Mouse (Mus musculus): ENCODE results near the gene Capzb. TPM values are rescaled to one million over a fixed set of nuclear protein-coding genes. Genes with fewer than 3 reads are reported as not detected.
A peak's percentile ranks its signal among the peaks of the same experiment; 100 is the strongest.

Gene Capzb
- polyA plus RNA-seq, 1 experiment from 2014 or later: 153 TPM

GRCm38 (mm10) chr4:139179731-139180625 lies 12.7 kb upstream of the Capzb start:
- Histone ChIP-seq H3K9me3 (replicated peaks) (no peaks in the 10 kb centered on the region), H3K36me3 (replicated peaks) (no peaks in the 10 kb centered on the region), H3K27ac (replicated peaks) (no peak overlapping the region), H3K4me2 (peak overlapping the region; percentile 13; the same call in 1 of the 2 replicates), H3K9ac (no peak overlapping the region), H3K4me1 (replicated peaks) (peaks cover 14% of the 10 kb centered on the region), H3K4me3 (replicated peaks) (no peak overlapping the region), H3K27me3 (no peaks in the 10 kb centered on the region)
- ATAC-seq (ENCODE audit: insufficient read depth): peak; percentile 83
- WGBS (ENCODE audit: insufficient replicate concordance): 36% methylated on average over 17 of the region's 17 CpGs

- Histone ChIP-seq H3K4me3 (replicated peaks) (no peak overlapping the region), H3K27ac (replicated peaks) (no peak overlapping the region), H3K36me3 (replicated peaks) (no peaks in the 10 kb centered on the region), H3K9ac (no peak overlapping the region), H3K9me3 (replicated peaks) (no peaks in the 10 kb centered on the region), H3K4me1 (replicated peaks) (peaks cover 14% of the 10 kb centered on the region), H3K4me2 (no peak overlapping the region), H3K27me3 (no peaks in the 10 kb centered on the region)
- no peak for ATAC-seq (ENCODE audit: insufficient read depth)
These were observed 10.2 kb upstream of the Capzb start for GRCm38 (mm10) chr4:139182511-139182910.

DNA sequence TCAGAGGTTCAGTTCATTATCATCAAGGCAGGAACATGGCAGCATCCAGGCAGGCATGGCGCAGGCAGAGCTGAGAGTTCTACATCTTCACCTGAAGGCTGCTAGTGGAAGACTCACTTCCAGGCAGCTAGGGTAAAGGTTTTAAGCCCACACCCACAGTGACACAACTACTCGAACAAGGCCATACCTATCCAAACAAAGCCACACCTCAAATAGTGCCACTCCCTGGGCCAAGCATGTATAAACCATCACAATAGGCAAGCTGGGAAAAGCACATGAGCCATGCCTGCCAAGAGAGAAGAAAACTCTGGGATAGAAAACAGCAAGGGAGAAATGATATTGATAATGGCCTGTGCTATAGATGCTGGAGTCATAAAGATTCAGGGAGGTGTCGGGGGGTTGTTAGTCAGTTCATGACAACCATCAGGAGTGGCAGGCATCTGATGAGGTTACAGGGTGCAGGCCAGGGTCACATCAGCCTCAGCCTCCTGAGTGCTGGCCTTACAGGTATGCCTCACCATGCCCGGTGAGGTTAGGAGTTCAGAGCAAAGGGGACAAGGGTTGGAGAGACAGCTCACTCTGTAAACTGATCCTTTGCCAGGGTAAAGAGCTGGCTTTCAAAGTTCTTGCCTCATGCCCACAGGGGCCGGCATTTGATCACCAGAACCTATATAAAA lies 6.8 kb upstream of the Capzb start:
- H3K9me3 ChIP-seq (replicated peaks): no peaks in the 10 kb centered on the region
- H3K36me3 ChIP-seq (replicated peaks): no peaks in the 10 kb centered on the region
- H3K27ac ChIP-seq (replicated peaks): no peak overlapping the region
- H3K27me3 ChIP-seq: no peaks in the 10 kb centered on the region
- no peak overlapping the region for H3K9ac ChIP-seq
- no peak for ATAC-seq (ENCODE audit: insufficient read depth)
- no peak overlapping the region for H3K4me2 ChIP-seq
- WGBS (ENCODE audit: insufficient replicate concordance): 63% methylated on average over 5 of the region's 5 CpGs
- no peak overlapping the region for H3K4me3 ChIP-seq (replicated peaks)
- peaks cover 20% of the 10 kb centered on the region for H3K4me1 ChIP-seq (replicated peaks)

- Histone ChIP-seq H3K4me3 (replicated peaks) (no peak overlapping the region), H3K9ac (no peak overlapping the region), H3K4me1 (replicated peaks) (peaks cover 35% of the 10 kb centered on the region), H3K9me3 (replicated peaks) (no peaks in the 10 kb centered on the region), H3K27ac (replicated peaks) (no peak overlapping the region), H3K27me3 (no peaks in the 10 kb centered on the region), H3K36me3 (replicated peaks) (no peaks in the 10 kb centered on the region), H3K4me2 (no peak overlapping the region)
- no peak for ATAC-seq (ENCODE audit: insufficient read depth)
- 32% methylated on average over 11 of the region's 11 CpGs for WGBS (ENCODE audit: insufficient replicate concordance)
These were observed 4.8 kb upstream of the Capzb start for GRCm38 (mm10) chr4:139187930-139188329.

GRCm38 (mm10) chr4:139191605-139192498 lies 847 bp upstream of the Capzb start:
- ATAC-seq (ENCODE audit: insufficient read depth): peak; percentile 74
- no peaks in the 10 kb centered on the region for H3K27me3 ChIP-seq
- peak overlapping the region; percentile 75 for H3K9ac ChIP-seq
- peaks cover 75% of the 10 kb centered on the region for H3K4me1 ChIP-seq (replicated peaks)
- WGBS (ENCODE audit: insufficient replicate concordance): 5% methylated on average over 19 of the region's 19 CpGs
- H3K9me3 ChIP-seq (replicated peaks): no peaks in the 10 kb centered on the region
- H3K36me3 ChIP-seq (replicated peaks): no peaks in the 10 kb centered on the region
- H3K27ac ChIP-seq (replicated peaks): peak overlapping the region; percentile 92
- H3K4me3 ChIP-seq (replicated peaks): peak overlapping the region; percentile 91
- peak overlapping the region; percentile 94 for H3K4me2 ChIP-seq

DNA sequence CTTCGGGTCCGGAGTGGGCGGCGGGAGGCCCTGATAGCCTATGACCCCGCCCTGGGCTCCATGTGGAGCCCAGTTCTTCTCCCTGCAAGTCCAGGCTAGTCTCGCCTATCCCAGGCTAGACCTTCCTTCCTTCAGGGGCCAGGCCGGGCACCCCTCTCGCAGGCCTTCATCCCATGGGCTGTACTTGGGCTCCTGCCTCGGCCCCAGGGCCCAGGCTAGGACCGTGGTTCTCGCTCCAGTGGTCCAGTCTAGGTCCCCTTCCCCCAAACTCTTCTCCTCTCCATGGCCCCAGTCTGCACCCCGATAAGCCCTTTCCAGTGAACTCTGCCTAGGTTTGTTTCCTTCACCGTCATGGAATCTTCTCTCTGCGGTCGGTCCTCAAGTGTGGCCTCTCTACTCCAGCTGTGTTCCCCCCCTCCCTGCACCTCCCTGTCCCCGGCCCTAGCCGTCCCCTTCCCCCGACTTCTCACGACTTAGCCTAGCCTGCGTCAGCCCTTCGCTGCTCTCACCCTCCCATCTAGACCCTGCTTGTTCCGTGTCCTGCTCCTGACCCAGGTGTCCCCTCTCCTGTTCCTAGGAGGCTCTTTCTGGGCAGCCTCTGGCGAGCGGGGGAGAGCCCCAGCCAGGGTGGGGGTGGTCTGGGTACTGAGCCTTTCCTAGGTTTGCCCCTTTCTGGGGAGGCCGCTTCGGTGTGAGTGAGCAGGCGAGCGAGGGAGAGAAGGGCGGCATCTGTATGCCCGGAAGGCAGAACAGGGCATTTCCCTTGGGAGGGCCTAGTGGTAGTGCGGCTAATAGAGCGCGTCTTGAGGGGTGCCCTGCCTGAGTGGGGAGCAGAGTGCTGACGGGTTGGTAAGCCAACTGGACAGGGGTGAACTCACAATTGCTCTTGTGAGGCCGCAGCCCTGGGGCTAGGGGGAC lies 736 bp downstream of the Capzb start:
- no peaks in the 10 kb centered on the region for H3K27me3 ChIP-seq
- H3K4me1 ChIP-seq (replicated peaks): peaks cover 82% of the 10 kb centered on the region
- peak overlapping the region; percentile 90 for H3K9ac ChIP-seq
- H3K9me3 ChIP-seq (replicated peaks): no peaks in the 10 kb centered on the region
- ATAC-seq (ENCODE audit: insufficient read depth): peak; percentile 40
- peak overlapping the region; percentile 94 for H3K4me2 ChIP-seq
- no peaks in the 10 kb centered on the region for H3K36me3 ChIP-seq (replicated peaks)
- WGBS (ENCODE audit: insufficient replicate concordance): 2% methylated on average over 35 of the region's 35 CpGs
- H3K27ac ChIP-seq (replicated peaks): peak overlapping the region; percentile 86
- H3K4me3 ChIP-seq (replicated peaks): peak overlapping the region; percentile 91

GRCm38 (mm10) chr4:139195101-139195500 lies 2.4 kb downstream of the Capzb start:
- no peak overlapping the region for H3K27ac ChIP-seq (replicated peaks)
- 0 out of 2 replicates have a peak overlapping the region, but pooled peaks have one; percentile 7 for H3K9ac ChIP-seq

DNA sequence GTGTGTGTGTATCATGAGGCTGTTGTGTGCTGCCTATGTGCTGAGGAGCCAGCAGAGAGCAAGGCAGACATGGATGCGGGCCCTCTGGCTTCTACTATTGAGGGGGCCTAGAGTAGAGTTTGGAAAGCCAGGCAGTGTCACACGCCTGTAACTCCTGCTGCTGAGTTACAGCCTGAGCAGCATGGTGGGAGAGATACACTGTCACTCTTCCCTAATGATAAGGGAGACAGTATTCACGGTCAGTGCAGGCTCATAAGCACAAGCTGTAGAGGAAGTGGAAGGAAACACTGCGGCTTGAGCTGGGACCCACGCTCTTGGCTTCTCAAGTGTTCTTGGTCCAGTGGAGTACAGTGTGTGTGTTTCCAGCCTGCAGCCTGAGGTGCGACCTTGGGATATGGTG lies 3.8 kb downstream of the Capzb start:
- Histone ChIP-seq H3K4me3 (replicated peaks) (no peak overlapping the region), H3K4me1 (replicated peaks) (peaks cover 96% of the 10 kb centered on the region), H3K27ac (replicated peaks) (0 out of 2 replicates have a peak overlapping the region, but pooled peaks have one; percentile 45), H3K4me2 (peak overlapping the region; percentile 18), H3K9me3 (replicated peaks) (no peaks in the 10 kb centered on the region), H3K27me3 (no peaks in the 10 kb centered on the region), H3K36me3 (replicated peaks) (no peaks in the 10 kb centered on the region; the same call in 1 of the 2 replicates), H3K9ac (no peak overlapping the region)
- 20% methylated on average over 6 of the region's 6 CpGs for WGBS (ENCODE audit: insufficient replicate concordance)
- no peak for ATAC-seq (ENCODE audit: insufficient read depth)

More at GRCm38 (mm10) chr4:139195101-139195500, 2.4 kb downstream of the Capzb start:
- Histone ChIP-seq H3K36me3 (replicated peaks) (no peaks in the 10 kb centered on the region; the same call in 1 of the 2 replicates), H3K4me3 (replicated peaks) (no peak overlapping the region), H3K9me3 (replicated peaks) (no peaks in the 10 kb centered on the region), H3K4me2 (peak overlapping the region; percentile 94; the same call in 1 of the 2 replicates), H3K27me3 (no peaks in the 10 kb centered on the region), H3K4me1 (replicated peaks) (peaks cover 93% of the 10 kb centered on the region)
- 60% methylated on average over 5 of the region's 5 CpGs for WGBS (ENCODE audit: insufficient replicate concordance)
- no peak for ATAC-seq (ENCODE audit: insufficient read depth)

DNA sequence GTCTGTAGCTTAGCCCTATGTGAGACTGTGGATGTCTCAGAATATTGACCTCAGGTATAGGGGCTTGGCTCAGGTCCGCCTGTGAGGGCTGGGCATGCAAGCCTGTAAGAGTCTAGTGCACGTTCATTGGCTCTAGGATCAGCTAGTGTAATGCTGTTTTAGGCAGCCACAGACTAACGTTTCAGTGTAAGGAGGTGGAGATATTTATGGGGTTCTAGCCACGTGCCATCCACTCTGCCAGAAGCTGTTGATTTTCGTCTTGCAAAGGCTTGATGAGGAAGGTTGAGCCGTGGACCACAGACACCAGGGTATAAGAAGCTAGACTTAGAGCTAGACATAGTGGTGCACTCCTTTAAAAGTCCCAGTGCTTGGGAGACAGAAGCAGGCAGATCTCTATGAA lies 4.2 kb downstream of the Capzb start:
- Histone ChIP-seq H3K9ac (no peak overlapping the region), H3K27me3 (no peaks in the 10 kb centered on the region), H3K9me3 (replicated peaks) (no peaks in the 10 kb centered on the region), H3K4me2 (peak overlapping the region; percentile 27; the same call in 1 of the 2 replicates), H3K36me3 (replicated peaks) (no peaks in the 10 kb centered on the region; the same call in 1 of the 2 replicates), H3K4me3 (replicated peaks) (no peak overlapping the region), H3K27ac (replicated peaks) (0 out of 2 replicates have a peak overlapping the region, but pooled peaks have one; percentile 6), H3K4me1 (replicated peaks) (peaks cover 96% of the 10 kb centered on the region)
- ATAC-seq (ENCODE audit: insufficient read depth): no peak
- WGBS (ENCODE audit: insufficient replicate concordance): 30% methylated on average over 6 of the region's 6 CpGs

- Histone ChIP-seq H3K36me3 (replicated peaks) (no peaks in the 10 kb centered on the region; the same call in 1 of the 2 replicates), H3K9ac (no peak overlapping the region), H3K4me3 (replicated peaks) (no peak overlapping the region), H3K27me3 (no peaks in the 10 kb centered on the region), H3K9me3 (replicated peaks) (no peaks in the 10 kb centered on the region), H3K4me2 (peak overlapping the region; percentile 27), H3K4me1 (replicated peaks) (peaks cover 94% of the 10 kb centered on the region), H3K27ac (replicated peaks) (peak overlapping the region; percentile 67)
- WGBS (ENCODE audit: insufficient replicate concordance): 28% methylated on average over 5 of the region's 5 CpGs
- no peak for ATAC-seq (ENCODE audit: insufficient read depth)
These were observed 4.8 kb downstream of the Capzb start for GRCm38 (mm10) chr4:139197453-139197852.
